ENCODE assay signal across 20 mouse cellular contexts in genomic region chr7:131049829-131050228, GRCm38 (mm10). TPM values are rescaled to one million over a fixed set of nuclear protein-coding genes. Genes with fewer than 3 reads are reported as not detected.
"Had no signal": no experiment of that assay in that cellular context is flagged by ENCODE, and none has a peak within 500 bp of the region (broad histone marks: within the 10 kb centered on the region; RNA-seq: fewer than 3 reads in every experiment).

No protein-coding gene starts in this region.

RNA-seq across cellular contexts. Expression of gene Dmbt1, which starts 18.0 kb away (rescaled TPM):
- polyA plus RNA-seq: limb, embryonic 10.5 days; limb, embryonic 11.5 days; limb, embryonic 12.5 days; liver, embryonic 11.5 days; liver, embryonic 12.5 days; liver, embryonic 13.5 days; liver, embryonic 14.5 days; lung, embryonic 14.5 days; lung, embryonic 15.5 days; lung, embryonic 16.5 days; lung, postnatal 0 days; macrophage; midbrain, embryonic 10.5 days; midbrain, embryonic 11.5 days; midbrain, embryonic 12.5 days; midbrain, embryonic 13.5 days; midbrain, embryonic 14.5 days; midbrain, embryonic 16.5 days; neural tube, embryonic 11.5 days; neural tube, embryonic 12.5 days had no signal
